ENCODE assay signal across 18 mouse cellular contexts in the genomic region with DNA sequence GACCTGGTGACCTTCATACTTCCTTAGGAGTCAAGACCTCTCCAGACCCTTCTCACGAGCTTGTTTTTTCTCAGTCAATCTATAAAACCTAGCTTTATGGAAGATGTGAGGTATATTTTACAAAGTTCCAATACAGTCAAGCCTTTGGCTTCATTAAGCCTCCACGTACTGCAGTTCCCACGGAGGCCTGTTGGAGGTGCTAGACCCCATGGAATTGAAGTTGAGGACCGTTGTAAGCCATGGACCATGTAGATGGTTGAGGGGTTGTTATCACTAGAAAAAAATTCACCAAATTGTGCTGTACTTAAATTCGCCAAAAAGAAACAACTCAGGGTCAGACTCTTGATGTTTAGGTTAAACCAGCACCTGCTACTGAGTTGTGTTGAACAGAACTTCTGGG. TPM values are rescaled to one million over a fixed set of nuclear protein-coding genes. Genes with fewer than 3 reads are reported as not detected.
DNase-seq lines count a peak whose midpoint lies in the region; ATAC-seq and TF ChIP-seq lines count a peak whose summit lies in the region.
"Had no signal": no experiment of that assay in that cellular context is flagged by ENCODE, and none has a peak within 500 bp of the region (broad histone marks: within the 10 kb centered on the region; RNA-seq: fewer than 3 reads in every experiment).

No protein-coding gene starts in this region.

- ATAC-seq in kidney, postnatal 0 days (replicated peaks; ENCODE audit: low FRiP score, low read depth) = no peak
- no peak for ATAC-seq in kidney, embryonic 14.5 days (ENCODE audit: low FRiP score, low TSS enrichment)
- ATAC-seq in midbrain, embryonic 11.5 days (ENCODE audit: low FRiP score) = no peak
- ATAC-seq in midbrain, embryonic 16.5 days = no peak
- ATAC-seq in Patski = no peak
- ATAC-seq in granulocyte monocyte progenitor cell, adult 5-6 weeks (replicated peaks; ENCODE audit: poor library complexity, severe bottlenecking) = no peak
- ATAC-seq: midbrain, embryonic 13.5 days had no signal

- CTCF ChIA-PET in Patski (lab: Charles Lee) = no interaction called here

- DNase-seq in kidney, postnatal 0 days (ENCODE audit: low spot score) = no peak
- DNase-seq in midbrain, embryonic 11.5 days (ENCODE audit: low spot score, missing footprints) = peak; percentile 83
- DNase-seq in Patski (ENCODE audit: low read depth, low spot score) = no peak
- DNase-seq in yolk sac, embryonic 10.5 days (ENCODE audit: low spot score) = no peak
- DNase-seq: adrenal gland, postnatal 36 days; cerebellum, adult 9-10 months; gastrocnemius, postnatal 36 days; heart, postnatal 4 days; lung, adult 18-20 months; right cerebral cortex, adult 18-20 months had no signal

- no peak overlapping the region for H3K4me3 ChIP-seq in kidney, postnatal 0 days (replicated peaks; ENCODE audit: low read depth, low read length)
- no peak overlapping the region for H3K4me3 ChIP-seq in kidney, embryonic 14.5 days (ENCODE audit: low read length)
- no peak overlapping the region for H3K4me3 ChIP-seq in midbrain, embryonic 11.5 days (ENCODE audit: low read depth, low read length)
- no peak overlapping the region for H3K4me3 ChIP-seq in midbrain, embryonic 16.5 days (ENCODE audit: low read depth, low read length)
- H3K4me3 ChIP-seq: kidney, embryonic 15.5 days; midbrain, embryonic 13.5 days had no signal

- in situ Hi-C loops in Patski (cut with MboI; ENCODE audit: low pct_unique_long_range_greater_than_20kb) = loop anchor here (10.0 kb wide), 2 partner anchors 191 to 291 kb away; no protein-coding TSS in a partner anchor

- peak; percentile 26; the same call in 1 of the 2 replicates for TF ChIP-seq CTCF in kidney, postnatal 0 days (IDR thresholded peaks at IDR 0.05; ENCODE audit: low read depth)
- TF ChIP-seq CTCF in Patski (IDR thresholded peaks at IDR 0.05) = peak; percentile 21

- POLR2A ChIA-PET in Patski (lab: Charles Lee) = no interaction called here

- no peaks in the 10 kb centered on the region for H3K27me3 ChIP-seq in kidney, postnatal 0 days (ENCODE audit: insufficient read depth, low read length)
- H3K27me3 ChIP-seq in kidney, embryonic 14.5 days (ENCODE audit: control insufficient read depth, insufficient read depth, low read length) = no peaks in the 10 kb centered on the region
- H3K27me3 ChIP-seq in midbrain, embryonic 11.5 days (ENCODE audit: control insufficient read depth, insufficient read depth, low read length) = no peaks in the 10 kb centered on the region
- H3K27me3 ChIP-seq in midbrain, embryonic 16.5 days (ENCODE audit: control insufficient read depth, insufficient read depth, low read depth, low read length) = no peaks in the 10 kb centered on the region
- H3K27me3 ChIP-seq in Patski = peaks cover 14% of the 10 kb centered on the region

- no peak overlapping the region for H3K9ac ChIP-seq in kidney, postnatal 0 days (ENCODE audit: low read depth, low read length)
- no peak overlapping the region for H3K9ac ChIP-seq in kidney, embryonic 14.5 days (ENCODE audit: low read depth, low read length)
- H3K9ac ChIP-seq in midbrain, embryonic 11.5 days (ENCODE audit: low read length) = no peak overlapping the region
- no peak overlapping the region for H3K9ac ChIP-seq in midbrain, embryonic 16.5 days (ENCODE audit: low read depth, low read length)
- H3K9ac ChIP-seq: kidney, embryonic 15.5 days; midbrain, embryonic 13.5 days had no signal

- no peaks in the 10 kb centered on the region for H3K4me1 ChIP-seq in kidney, postnatal 0 days (replicated peaks; ENCODE audit: insufficient read depth, low read length)
- H3K4me1 ChIP-seq in kidney, embryonic 14.5 days (ENCODE audit: control insufficient read depth, insufficient read depth, low read length) = no peaks in the 10 kb centered on the region
- no peaks in the 10 kb centered on the region for H3K4me1 ChIP-seq in midbrain, embryonic 11.5 days (ENCODE audit: control insufficient read depth, insufficient read depth, low read length)
- H3K4me1 ChIP-seq in midbrain, embryonic 16.5 days (ENCODE audit: control insufficient read depth, insufficient read depth, low read length) = peaks cover 4% of the 10 kb centered on the region

- no peak overlapping the region for H3K4me2 ChIP-seq in kidney, postnatal 0 days (ENCODE audit: low read length)
- no peak overlapping the region for H3K4me2 ChIP-seq in kidney, embryonic 14.5 days (replicated peaks; ENCODE audit: low read depth, low read length)
- no peak overlapping the region for H3K4me2 ChIP-seq in midbrain, embryonic 11.5 days
- H3K4me2 ChIP-seq in midbrain, embryonic 16.5 days (ENCODE audit: low read length) = no peak overlapping the region
- H3K4me2 ChIP-seq: heart, embryonic 11.5 days; kidney, embryonic 15.5 days; midbrain, embryonic 13.5 days had no signal

- no peak overlapping the region for H3K27ac ChIP-seq in kidney, postnatal 0 days
- no peak overlapping the region for H3K27ac ChIP-seq in kidney, embryonic 14.5 days (ENCODE audit: low read depth, low read length)
- no peak overlapping the region for H3K27ac ChIP-seq in midbrain, embryonic 11.5 days (ENCODE audit: low read depth, low read length)
- no peak overlapping the region for H3K27ac ChIP-seq in midbrain, embryonic 16.5 days (ENCODE audit: low read length)
- H3K27ac ChIP-seq: kidney, embryonic 15.5 days; midbrain, embryonic 13.5 days had no signal

- 66% methylated on average over 5 of the region's 5 CpGs for WGBS in kidney, postnatal 0 days
- 72% methylated on average over 5 of the region's 5 CpGs for WGBS in kidney, embryonic 14.5 days
- 68% methylated on average over 5 of the region's 5 CpGs for WGBS in midbrain, embryonic 11.5 days
- 75% methylated on average over 5 of the region's 5 CpGs for WGBS in midbrain, embryonic 16.5 days

- no peaks in the 10 kb centered on the region for H3K36me3 ChIP-seq in kidney, postnatal 0 days (ENCODE audit: insufficient read depth, low read length)
- H3K36me3 ChIP-seq in kidney, embryonic 14.5 days (ENCODE audit: control insufficient read depth, insufficient read depth, low read length) = no peaks in the 10 kb centered on the region
- no peaks in the 10 kb centered on the region for H3K36me3 ChIP-seq in midbrain, embryonic 11.5 days (ENCODE audit: control insufficient read depth, insufficient read depth, low read length)
- no peaks in the 10 kb centered on the region for H3K36me3 ChIP-seq in midbrain, embryonic 16.5 days (ENCODE audit: control insufficient read depth, insufficient read depth, low read length)
- H3K36me3 ChIP-seq: kidney, embryonic 15.5 days; midbrain, embryonic 13.5 days had no signal

- H3K9me3 ChIP-seq in kidney, postnatal 0 days (replicated peaks; ENCODE audit: low read length) = no peaks in the 10 kb centered on the region
- H3K9me3 ChIP-seq in kidney, embryonic 14.5 days (ENCODE audit: control insufficient read depth, low read length) = no peaks in the 10 kb centered on the region
- no peaks in the 10 kb centered on the region for H3K9me3 ChIP-seq in midbrain, embryonic 11.5 days (ENCODE audit: control insufficient read depth, low read length)
- no peaks in the 10 kb centered on the region for H3K9me3 ChIP-seq in midbrain, embryonic 16.5 days (replicated peaks; ENCODE audit: control insufficient read depth, low read length, poor library complexity, severe bottlenecking)
- H3K9me3 ChIP-seq: kidney, embryonic 15.5 days; midbrain, embryonic 13.5 days had no signal

RNA-seq across cellular contexts. Expression of a gene that starts 9.1 kb away (rescaled TPM):
- 0.57 and 0.63 TPM in 2 replicates for polyA plus RNA-seq in kidney, postnatal 0 days (2015; fragmentation: Nextera tagmentation; extraction: Ambion mirVana)
- not detected in 2 replicates for polyA plus RNA-seq in kidney, embryonic 14.5 days (2014; fragmentation: Nextera tagmentation; extraction: Ambion mirVana)
- 0.29 TPM in 1 of 2 replicates, not detected in the other for polyA plus RNA-seq in midbrain, embryonic 11.5 days (2014; fragmentation: Nextera tagmentation; extraction: Ambion mirVana)
- 0.65 and 1.5 TPM in 2 replicates for polyA plus RNA-seq in midbrain, embryonic 16.5 days (2015; fragmentation: Nextera tagmentation; extraction: Ambion mirVana)
- polyA plus RNA-seq in Patski (2021) = not detected
- not detected in 2 replicates for total RNA-seq in granulocyte monocyte progenitor cell, adult 5-6 weeks (2014; fragmentation: Nextera tagmentation)
- total RNA-seq in granulocyte monocyte progenitor cell, adult 5-6 weeks (2017) = not detected in 2 replicates
- total RNA-seq: adrenal gland, postnatal 36 days; heart, postnatal 4 days had no signal
- polyA plus RNA-seq: heart, embryonic 11.5 days; limb, embryonic 11.5 days; small intestine, adult 2 months had no signal

RNA-seq across cellular contexts. Expression of a gene that starts 49.5 kb away (rescaled TPM):
- 0.34 and 0.52 TPM in 2 replicates for polyA plus RNA-seq in kidney, postnatal 0 days (2015; fragmentation: Nextera tagmentation; extraction: Ambion mirVana)
- 0.10 and 0.28 TPM in 2 replicates for polyA plus RNA-seq in kidney, embryonic 14.5 days (2014; fragmentation: Nextera tagmentation; extraction: Ambion mirVana)
- 8.7 and 8.9 TPM in 2 replicates for polyA plus RNA-seq in midbrain, embryonic 11.5 days (2014; fragmentation: Nextera tagmentation; extraction: Ambion mirVana)
- 100.0 and 114 TPM in 2 replicates for polyA plus RNA-seq in midbrain, embryonic 16.5 days (2015; fragmentation: Nextera tagmentation; extraction: Ambion mirVana)
- polyA plus RNA-seq in Patski (2021) = 0.83 TPM
- total RNA-seq in granulocyte monocyte progenitor cell, adult 5-6 weeks (2014; fragmentation: Nextera tagmentation) = not detected in 2 replicates
- total RNA-seq in granulocyte monocyte progenitor cell, adult 5-6 weeks (2017) = not detected in 2 replicates
- total RNA-seq: gastrocnemius, postnatal 36 days had no signal

Comparison
In these comparisons a context has a peak if more than half of its experiments do, and no peak if none do; other contexts are left out.
1. RNA of a gene that starts 49.5 kb away (polyA plus RNA-seq): 100.0 to 114 TPM in midbrain, embryonic 16.5 days; 8.7 to 8.9 TPM in midbrain, embryonic 11.5 days, 0.83 TPM in Patski (single experiment), 0.34 to 0.52 TPM in kidney, postnatal 0 days and 0.10 to 0.28 TPM in kidney, embryonic 14.5 days; every median in the first group is over 10 times any median in the second.